Mouse (Mus musculus) myocyte (in vitro differentiated cells): ENCODE measurements around the gene Cd6. TPM values are rescaled to one million over a fixed set of nuclear protein-coding genes. Genes with fewer than 3 reads are reported as not detected.

ENCODE experiments used
- H3K27me3 ChIP-seq: one replicate; pipeline ENCODE4 v1.6.1; 2011; ENCODE audit not compliant: control insufficient read depth, insufficient read depth, insufficient read length
- H3K36me3 ChIP-seq: one replicate; pipeline ENCODE4 v1.6.1; 2011; ENCODE audit not compliant: control insufficient read depth, insufficient read depth
- H3K4me2 ChIP-seq: one replicate; pipeline ENCODE4 v1.6.1; 2011; ENCODE audit warnings: low read depth, control low read depth
- H3K4me3 ChIP-seq: one replicate; pipeline ENCODE4 v1.5.1; 2011; ENCODE audit warnings: mild to moderate bottlenecking, control low read depth, moderate library complexity
- H3K79me2 ChIP-seq: one replicate; pipeline ENCODE4 v1.6.1; 2011; ENCODE audit not compliant: control insufficient read depth, insufficient read depth
- H3ac ChIP-seq: one replicate; pipeline ENCODE4 v1.6.1; 2011; ENCODE audit not compliant: control insufficient read depth, insufficient read length
- CEBPB ChIP-seq: IDR thresholded peaks from 2 replicates; pipeline ENCODE4 v1.6.1; 2011; ENCODE audit warnings: mild to moderate bottlenecking, moderate library complexity; ENCODE audit not compliant: poor library complexity, insufficient read depth, severe bottlenecking
- E2F4 ChIP-seq: IDR thresholded peaks from one replicate; pipeline ENCODE4 v1.6.1; 2011; ENCODE audit warnings: mild to moderate bottlenecking, control low read depth, moderate library complexity; ENCODE audit not compliant: insufficient read depth
- MAX ChIP-seq: IDR thresholded peaks from one replicate; pipeline ENCODE4 v1.6.1; 2011; ENCODE audit warnings: low read depth, mild to moderate bottlenecking, control low read depth
- MYOD1 ChIP-seq, 3 experiments: IDR thresholded peaks; one replicate each; pipeline ENCODE4 v1.6.1; 2011; ENCODE audit warnings: control low read depth in 2 of 3, low read depth in 2 of 3, mild to moderate bottlenecking in 2 of 3, moderate library complexity in 1 of 3; ENCODE audit not compliant: insufficient read length in 2 of 3, control insufficient read depth in 1 of 3
- MYOG ChIP-seq, 3 experiments: IDR thresholded peaks; one replicate each; pipeline ENCODE4 v1.6.1; 2011; ENCODE audit warnings: control low read depth in 2 of 3, low read depth in 2 of 3, mild to moderate bottlenecking in 2 of 3; ENCODE audit not compliant: insufficient read length in 2 of 3, control insufficient read depth in 1 of 3, insufficient read depth in 1 of 3
- POLR2A ChIP-seq: IDR thresholded peaks from one replicate; pipeline ENCODE4 v1.6.1; 2011; ENCODE audit warnings: low read depth, mild to moderate bottlenecking, control low read depth, moderate library complexity; ENCODE audit not compliant: insufficient read length
- POLR2AphosphoS2 ChIP-seq: IDR thresholded peaks from one replicate; pipeline ENCODE4 v1.6.1; 2011; ENCODE audit warnings: low read depth, control low read depth; ENCODE audit not compliant: insufficient read length
- REST ChIP-seq: IDR thresholded peaks from one replicate; pipeline ENCODE4 v1.6.1; 2011; ENCODE audit warnings: mild to moderate bottlenecking, control low read depth, moderate library complexity; ENCODE audit not compliant: insufficient read depth, insufficient read length
- SRF ChIP-seq: IDR thresholded peaks from one replicate; pipeline ENCODE4 v1.6.1; 2011; ENCODE audit warnings: low read depth; ENCODE audit not compliant: control insufficient read depth, insufficient read length
- TCF12 ChIP-seq: IDR thresholded peaks from one replicate; pipeline ENCODE4 v1.6.1; 2011; ENCODE audit warnings: mild to moderate bottlenecking, control low read depth; ENCODE audit not compliant: poor library complexity, insufficient read depth, severe bottlenecking
- TCF3 ChIP-seq: IDR thresholded peaks from one replicate; pipeline ENCODE4 v1.6.1; 2011; ENCODE audit warnings: low read depth, control low read depth; ENCODE audit not compliant: insufficient read length
- USF1 ChIP-seq: IDR thresholded peaks from one replicate; pipeline ENCODE4 v1.6.1; 2011; ENCODE audit warnings: low read depth, mild to moderate bottlenecking, control low read depth, moderate library complexity
- polyA plus RNA-seq: library from polyadenylated mRNA; unstranded; fragments of >200 nt; fragmentation: generic; extraction: Trizol; gene quantifications from one replicate; pipeline ENCODE4 v1.2.1, GENCODE M21; 2012; ENCODE audit warnings: missing spikeins

The Cd6 gene
- polyA plus RNA-seq, 1 experiment, result not detected

DNA sequence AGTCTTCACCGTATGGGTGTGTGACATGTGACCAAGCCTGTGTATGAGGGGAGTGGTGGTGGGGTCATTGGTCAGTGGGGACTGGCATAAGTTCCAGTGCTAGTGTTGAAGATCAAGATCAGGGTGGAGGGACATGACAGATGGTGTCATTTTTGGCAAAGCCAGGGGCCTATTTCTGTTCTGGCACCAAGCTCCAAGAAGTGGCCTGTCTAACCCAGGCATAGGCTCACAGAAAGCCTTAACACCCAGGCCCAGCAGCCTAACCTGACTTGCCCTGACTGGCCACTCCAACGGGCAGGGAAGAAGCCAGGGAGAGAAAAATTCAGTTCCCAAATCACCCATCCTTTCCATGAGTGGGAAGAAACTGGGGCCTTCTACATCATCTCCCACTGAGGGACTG lies 72.3 kb downstream of the Cd6 start:
- Histone ChIP-seq H3K79me2 (no peaks in the 10 kb centered on the region), H3ac (no peak overlapping the region), H3K4me3 (no peak overlapping the region), H3K36me3 (no peaks in the 10 kb centered on the region), H3K4me2 (no peak overlapping the region), H3K27me3 (no peaks in the 10 kb centered on the region)
- TF ChIP-seq REST (no peak), E2F4 (no peak), POLR2A (no peak), TCF3 (no peak), MYOD1 (IDR thresholded peaks at IDR 0.05; ENCODE audit: control insufficient read depth in 1 of 3, insufficient read length in 2 of 3, low read depth in 2 of 3) (no peak), POLR2AphosphoS2 (no peak), USF1 (no peak)

GRCm38 (mm10) chr19:10757125-10757524 lies 72.7 kb downstream of the Cd6 start:
- Histone ChIP-seq H3ac (no peak overlapping the region), H3K27me3 (no peaks in the 10 kb centered on the region), H3K79me2 (no peaks in the 10 kb centered on the region), H3K4me3 (no peak overlapping the region), H3K4me2 (no peak overlapping the region), H3K36me3 (no peaks in the 10 kb centered on the region)
- TF ChIP-seq MAX, result no peak
- no peak for TF ChIP-seq POLR2A
- no peak for TF ChIP-seq POLR2AphosphoS2
- no peak for TF ChIP-seq CEBPB
- TF ChIP-seq TCF12, result no peak
- no peak for TF ChIP-seq USF1
- TF ChIP-seq SRF, result no peak
- TF ChIP-seq MYOG (IDR thresholded peaks at IDR 0.05; ENCODE audit: control insufficient read depth in 1 of 3, insufficient read depth in 1 of 3, insufficient read length in 2 of 3, low read depth in 2 of 3), result no peak
- TF ChIP-seq MYOD1 (IDR thresholded peaks at IDR 0.05; ENCODE audit: control insufficient read depth in 1 of 3, insufficient read length in 2 of 3, low read depth in 2 of 3), result no peak
- TF ChIP-seq TCF3, result no peak
- TF ChIP-seq E2F4, result no peak
- TF ChIP-seq REST, result no peak

DNA sequence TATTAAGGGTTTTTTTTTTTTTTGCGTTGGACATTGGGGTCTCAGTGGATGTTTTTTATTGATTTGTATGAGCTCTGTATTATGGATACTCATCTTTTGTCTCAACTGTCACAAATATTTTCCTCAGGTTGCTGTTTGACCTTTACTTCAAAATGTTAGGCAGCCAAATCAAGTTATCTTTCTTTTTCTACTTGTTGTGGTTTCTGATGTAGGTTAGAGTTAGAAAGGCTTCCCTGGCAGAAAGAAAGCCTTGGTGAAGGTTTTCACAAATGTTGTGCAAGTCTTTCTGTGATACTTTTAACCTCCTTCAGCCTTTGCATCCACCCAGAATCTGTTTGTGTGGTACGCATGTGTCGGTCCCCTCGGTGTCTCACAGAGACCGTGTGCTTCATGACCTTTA lies 77.2 kb downstream of the Cd6 start:
- no peaks in the 10 kb centered on the region for H3K79me2 ChIP-seq
- H3K4me3 ChIP-seq, result no peak overlapping the region
- no peaks in the 10 kb centered on the region for H3K36me3 ChIP-seq
- no peak overlapping the region for H3ac ChIP-seq
- TF ChIP-seq TCF3 (no peak), TCF12 (no peak), E2F4 (no peak), REST (no peak), POLR2A (no peak), MYOD1 (IDR thresholded peaks at IDR 0.05; ENCODE audit: control insufficient read depth in 1 of 3, insufficient read length in 2 of 3, low read depth in 2 of 3) (no peak), CEBPB (no peak), SRF (no peak), MYOG (IDR thresholded peaks at IDR 0.05; ENCODE audit: control insufficient read depth in 1 of 3, insufficient read depth in 1 of 3, insufficient read length in 2 of 3, low read depth in 2 of 3) (no peak), USF1 (no peak), MAX (no peak)
- no peaks in the 10 kb centered on the region for H3K27me3 ChIP-seq
- no peak overlapping the region for H3K4me2 ChIP-seq

- Histone ChIP-seq H3ac (no peak overlapping the region), H3K36me3 (no peaks in the 10 kb centered on the region), H3K4me3 (no peak overlapping the region), H3K79me2 (no peaks in the 10 kb centered on the region), H3K27me3 (no peaks in the 10 kb centered on the region), H3K4me2 (no peak overlapping the region)
- no peak for TF ChIP-seq POLR2AphosphoS2
- TF ChIP-seq REST, result no peak
- no peak for TF ChIP-seq POLR2A
- no peak for TF ChIP-seq E2F4
- no peak for TF ChIP-seq MAX
- TF ChIP-seq CEBPB, result no peak
- TF ChIP-seq MYOD1 (IDR thresholded peaks at IDR 0.05; ENCODE audit: control insufficient read depth in 1 of 3, insufficient read length in 2 of 3, low read depth in 2 of 3), result no peak
- no peak for TF ChIP-seq USF1
- no peak for TF ChIP-seq TCF3
- TF ChIP-seq TCF12, result no peak
- no peak for TF ChIP-seq MYOG (IDR thresholded peaks at IDR 0.05; ENCODE audit: control insufficient read depth in 1 of 3, insufficient read depth in 1 of 3, insufficient read length in 2 of 3, low read depth in 2 of 3)
- TF ChIP-seq SRF, result no peak
These were observed 77.8 kb downstream of the Cd6 start for GRCm38 (mm10) chr19:10752106-10752505.

- H3K4me3 ChIP-seq, result no peak overlapping the region
- no peaks in the 10 kb centered on the region for H3K79me2 ChIP-seq
- no peak for TF ChIP-seq MAX
- no peak for TF ChIP-seq TCF12
- TF ChIP-seq POLR2AphosphoS2, result no peak
- no peak for TF ChIP-seq MYOD1 (IDR thresholded peaks at IDR 0.05; ENCODE audit: control insufficient read depth in 1 of 3, insufficient read length in 2 of 3, low read depth in 2 of 3)
- no peak for TF ChIP-seq MYOG (IDR thresholded peaks at IDR 0.05; ENCODE audit: control insufficient read depth in 1 of 3, insufficient read depth in 1 of 3, insufficient read length in 2 of 3, low read depth in 2 of 3)
- TF ChIP-seq CEBPB, result no peak
- no peak for TF ChIP-seq SRF
- TF ChIP-seq USF1, result no peak
- no peak overlapping the region for H3ac ChIP-seq
- no peak overlapping the region for H3K4me2 ChIP-seq
- H3K36me3 ChIP-seq, result no peaks in the 10 kb centered on the region
- no peaks in the 10 kb centered on the region for H3K27me3 ChIP-seq
These were observed 78.3 kb downstream of the Cd6 start for GRCm38 (mm10) chr19:10751607-10752006.
